Mouse (Mus musculus): ENCODE measurements at regions not wholly inside any gene's neighbourhood (a gene's known extent, or its start where the extent isn't known, plus 50 kb on each side); places are given as distances from the start of the nearest gene placed in this dataset.

DNA sequence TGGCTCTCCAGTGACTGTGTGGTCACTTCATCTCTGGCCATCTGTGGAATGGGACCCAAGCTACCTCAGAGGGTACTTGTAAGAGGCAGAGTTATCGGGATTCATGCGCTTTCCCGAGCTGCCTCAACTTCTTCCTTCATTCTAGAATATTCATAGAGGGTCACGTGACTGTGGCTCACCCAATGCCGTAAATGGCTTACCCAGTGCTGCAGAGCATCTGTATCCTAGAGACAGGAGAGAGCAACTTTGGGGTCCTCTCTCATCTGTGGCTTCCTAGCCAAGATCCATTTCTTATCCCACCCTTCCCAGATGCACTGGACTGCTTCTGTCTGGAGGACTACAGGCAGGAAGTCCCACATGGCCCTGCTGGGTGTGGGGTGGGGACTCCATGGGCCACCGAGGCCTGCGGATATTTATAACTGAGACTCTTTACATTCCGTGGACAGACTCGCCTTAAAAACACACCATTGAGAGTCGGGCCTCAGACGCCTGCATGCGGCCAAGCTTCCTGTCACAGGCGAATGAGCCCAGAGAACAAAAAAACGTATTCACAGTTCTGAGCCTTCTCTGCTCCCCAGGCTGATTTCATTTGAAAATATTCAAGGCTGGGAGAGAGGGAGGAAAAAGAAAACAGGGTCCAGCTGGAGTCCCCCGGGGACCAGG lies 138.3 kb upstream of the Haao start:
- no peak overlapping the region for H3K9ac ChIP-seq (ENCODE audit: low read depth, low read length)
- peak; percentile 58 for ATAC-seq
- no peaks in the 10 kb centered on the region for H3K9me3 ChIP-seq (ENCODE audit: control insufficient read depth, low read length)
- 40% methylated on average over 15 of the region's 15 CpGs for WGBS
- no peaks in the 10 kb centered on the region for H3K36me3 ChIP-seq (ENCODE audit: control insufficient read depth, insufficient read depth, low read length)
- peak overlapping the region; percentile 74 for H3K27ac ChIP-seq (ENCODE audit: low read depth, low read length)
- no peak overlapping the region for H3K4me3 ChIP-seq (ENCODE audit: low read length)
- no peaks in the 10 kb centered on the region for H3K27me3 ChIP-seq (replicated peaks; ENCODE audit: control insufficient read depth, insufficient read depth, low read length)
- H3K4me1 ChIP-seq (ENCODE audit: control insufficient read depth, insufficient read depth, low read depth, low read length) = peaks cover 14% of the 10 kb centered on the region
- H3K4me2 ChIP-seq (ENCODE audit: low read length) = no peak overlapping the region

DNA sequence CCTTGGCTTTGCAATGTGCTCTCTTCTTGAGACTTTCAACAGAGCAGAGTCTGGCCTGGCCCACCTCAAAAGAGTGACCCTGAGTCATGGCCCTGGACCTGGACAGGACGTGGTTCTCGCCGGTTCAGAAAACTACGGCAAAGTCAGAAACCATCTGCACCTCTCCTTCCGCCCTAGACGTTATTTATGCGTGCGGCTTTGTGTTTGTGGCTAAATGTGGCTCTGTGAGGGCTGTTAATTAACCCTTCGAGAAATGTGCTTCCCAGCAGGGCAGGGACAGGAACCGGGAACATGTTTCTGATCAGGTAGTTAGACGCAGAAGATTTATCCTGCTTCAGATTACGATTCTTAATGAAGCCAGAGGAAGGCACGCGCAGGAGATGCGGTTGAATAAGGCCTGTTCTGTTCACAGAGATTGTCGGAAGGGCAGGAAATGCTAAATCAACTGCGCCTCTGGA lies 137.6 kb upstream of the Haao start:
- 41% methylated on average over 17 of the region's 17 CpGs for WGBS
- peaks cover 14% of the 10 kb centered on the region for H3K4me1 ChIP-seq (ENCODE audit: control insufficient read depth, insufficient read depth, low read depth, low read length)
- H3K27ac ChIP-seq (ENCODE audit: low read depth, low read length) = no peak overlapping the region; the same call in 1 of the 2 replicates
- no peaks in the 10 kb centered on the region for H3K27me3 ChIP-seq (replicated peaks; ENCODE audit: control insufficient read depth, insufficient read depth, low read length)
- no peak overlapping the region for H3K9ac ChIP-seq (ENCODE audit: low read depth, low read length)
- H3K4me3 ChIP-seq (ENCODE audit: low read length) = no peak overlapping the region
- no peak overlapping the region for H3K4me2 ChIP-seq (ENCODE audit: low read length)
- no peaks in the 10 kb centered on the region for H3K36me3 ChIP-seq (ENCODE audit: control insufficient read depth, insufficient read depth, low read length)
- no peak for ATAC-seq
- no peaks in the 10 kb centered on the region for H3K9me3 ChIP-seq (ENCODE audit: control insufficient read depth, low read length)

- no peak for ATAC-seq
- Histone ChIP-seq H3K4me2 (ENCODE audit: low read length) (no peak overlapping the region), H3K4me3 (ENCODE audit: low read length) (no peak overlapping the region), H3K9me3 (ENCODE audit: control insufficient read depth, low read length) (no peaks in the 10 kb centered on the region), H3K36me3 (ENCODE audit: control insufficient read depth, insufficient read depth, low read length) (no peaks in the 10 kb centered on the region), H3K9ac (ENCODE audit: low read depth, low read length) (no peak overlapping the region), H3K27me3 (replicated peaks; ENCODE audit: control insufficient read depth, insufficient read depth, low read length) (no peaks in the 10 kb centered on the region), H3K4me1 (ENCODE audit: control insufficient read depth, insufficient read depth, low read depth, low read length) (peaks cover 14% of the 10 kb centered on the region), H3K27ac (ENCODE audit: low read depth, low read length) (peak overlapping the region; percentile 36)
- WGBS = 89% methylated on average over 9 of the region's 9 CpGs
These were observed 136.2 kb upstream of the Haao start for GRCm38 (mm10) chr17:83983837-83984388.

GRCm38 (mm10) chr17:83983070-83983836 lies 135.5 kb upstream of the Haao start:
- 32% methylated on average over 18 of the region's 18 CpGs for WGBS
- peak; percentile 58 for ATAC-seq
- Histone ChIP-seq H3K4me1 (ENCODE audit: control insufficient read depth, insufficient read depth, low read depth, low read length) (peaks cover 14% of the 10 kb centered on the region), H3K4me3 (ENCODE audit: low read length) (no peak overlapping the region), H3K9me3 (ENCODE audit: control insufficient read depth, low read length) (no peaks in the 10 kb centered on the region), H3K4me2 (ENCODE audit: low read length) (no peak overlapping the region), H3K36me3 (ENCODE audit: control insufficient read depth, insufficient read depth, low read length) (no peaks in the 10 kb centered on the region), H3K27ac (ENCODE audit: low read depth, low read length) (peak overlapping the region; percentile 36), H3K9ac (ENCODE audit: low read depth, low read length) (no peak overlapping the region), H3K27me3 (replicated peaks; ENCODE audit: control insufficient read depth, insufficient read depth, low read length) (no peaks in the 10 kb centered on the region)

GRCm38 (mm10) chr17:83982700-83983069 lies 134.9 kb upstream of the Haao start:
- no peak for ATAC-seq
- Histone ChIP-seq H3K4me1 (ENCODE audit: control insufficient read depth, insufficient read depth, low read depth, low read length) (peaks cover 14% of the 10 kb centered on the region), H3K27me3 (replicated peaks; ENCODE audit: control insufficient read depth, insufficient read depth, low read length) (no peaks in the 10 kb centered on the region), H3K36me3 (ENCODE audit: control insufficient read depth, insufficient read depth, low read length) (no peaks in the 10 kb centered on the region), H3K9me3 (ENCODE audit: control insufficient read depth, low read length) (no peaks in the 10 kb centered on the region), H3K9ac (ENCODE audit: low read depth, low read length) (0 out of 2 replicates have a peak overlapping the region, but pooled peaks have one; percentile 32), H3K4me3 (ENCODE audit: low read length) (no peak overlapping the region), H3K4me2 (ENCODE audit: low read length) (no peak overlapping the region), H3K27ac (ENCODE audit: low read depth, low read length) (peak overlapping the region; percentile 30)
- WGBS = 54% methylated on average over 8 of the region's 8 CpGs

GRCm38 (mm10) chr17:83978858-83979470 lies 131.2 kb upstream of the Haao start:
- Histone ChIP-seq H3K9me3 (ENCODE audit: control insufficient read depth, low read length) (no peaks in the 10 kb centered on the region), H3K4me3 (ENCODE audit: low read length) (no peak overlapping the region), H3K36me3 (ENCODE audit: control insufficient read depth, insufficient read depth, low read length) (no peaks in the 10 kb centered on the region), H3K9ac (ENCODE audit: low read depth, low read length) (no peak overlapping the region), H3K27ac (ENCODE audit: low read depth, low read length) (no peak overlapping the region), H3K27me3 (replicated peaks; ENCODE audit: control insufficient read depth, insufficient read depth, low read length) (no peaks in the 10 kb centered on the region), H3K4me2 (ENCODE audit: low read length) (no peak overlapping the region), H3K4me1 (ENCODE audit: control insufficient read depth, insufficient read depth, low read depth, low read length) (no peaks in the 10 kb centered on the region; the same call in 1 of the 2 replicates)
- WGBS = 71% methylated on average over 7 of the region's 7 CpGs
- no peak for ATAC-seq

DNA sequence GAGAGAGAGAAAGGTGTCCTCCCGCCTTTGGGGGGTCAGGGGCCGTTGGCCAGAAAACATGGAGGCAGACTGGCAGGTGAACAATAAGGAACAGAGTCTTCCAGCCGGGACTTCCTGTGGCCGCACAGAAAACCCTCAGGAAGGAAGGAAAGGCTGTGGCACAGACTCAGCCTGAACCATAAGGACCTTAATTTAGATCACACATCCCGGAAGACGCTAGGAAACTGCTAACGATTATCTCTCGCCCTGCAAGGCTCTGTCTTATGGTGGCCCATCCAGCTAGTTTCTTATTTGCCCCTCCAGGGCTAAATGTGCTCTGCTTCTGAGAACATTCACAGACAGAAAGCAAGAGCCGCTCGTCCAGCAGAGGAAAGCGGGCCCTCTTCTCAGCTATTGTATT lies 130.0 kb upstream of the Haao start:
- no peaks in the 10 kb centered on the region for H3K4me1 ChIP-seq (ENCODE audit: control insufficient read depth, insufficient read depth, low read depth, low read length)
- H3K4me2 ChIP-seq (ENCODE audit: low read length) = no peak overlapping the region
- 76% methylated on average over 11 of the region's 11 CpGs for WGBS
- H3K9ac ChIP-seq (ENCODE audit: low read depth, low read length) = no peak overlapping the region
- no peak overlapping the region for H3K27ac ChIP-seq (ENCODE audit: low read depth, low read length)
- ATAC-seq = no peak
- no peaks in the 10 kb centered on the region for H3K27me3 ChIP-seq (replicated peaks; ENCODE audit: control insufficient read depth, insufficient read depth, low read length)
- no peaks in the 10 kb centered on the region for H3K9me3 ChIP-seq (ENCODE audit: control insufficient read depth, low read length)
- H3K36me3 ChIP-seq (ENCODE audit: control insufficient read depth, insufficient read depth, low read length) = no peaks in the 10 kb centered on the region
- H3K4me3 ChIP-seq (ENCODE audit: low read length) = no peak overlapping the region

GRCm38 (mm10) chr17:83975813-83976212 lies 128.1 kb upstream of the Haao start:
- Histone ChIP-seq H3K9me3 (ENCODE audit: control insufficient read depth, low read length) (no peaks in the 10 kb centered on the region), H3K4me1 (ENCODE audit: control insufficient read depth, insufficient read depth, low read depth, low read length) (no peaks in the 10 kb centered on the region), H3K27ac (ENCODE audit: low read depth, low read length) (no peak overlapping the region), H3K4me2 (ENCODE audit: low read length) (no peak overlapping the region), H3K9ac (ENCODE audit: low read depth, low read length) (no peak overlapping the region), H3K4me3 (ENCODE audit: low read length) (no peak overlapping the region), H3K27me3 (replicated peaks; ENCODE audit: control insufficient read depth, insufficient read depth, low read length) (no peaks in the 10 kb centered on the region), H3K36me3 (ENCODE audit: control insufficient read depth, insufficient read depth, low read length) (no peaks in the 10 kb centered on the region)
- 93% methylated on average over 7 of the region's 7 CpGs for WGBS
- no peak for ATAC-seq

Measured in hindbrain, embryonic 16.5 days (tissue).